Mouse (Mus musculus) neural tube, embryonic 15.5 days (tissue): ENCODE results near the gene Ankrd33. TPM values are rescaled to one million over a fixed set of nuclear protein-coding genes. Genes with fewer than 3 reads are reported as not detected.

ENCODE experiments used
- ATAC-seq: fragments of 200-750 bp; cut with Nextera tagmentation; 2 replicates; pipeline ENCODE4 v1.8.0; 2017; ENCODE audit warnings: mild to moderate bottlenecking, moderate TSS enrichment, moderate library complexity; ENCODE audit not compliant: low FRiP score
- H3K27ac ChIP-seq: fragments of 300-500 bp; sonication (generic); replicated peaks from 2 replicates; pipeline ENCODE4 v1.5.1; 2015; ENCODE audit warnings: mild to moderate bottlenecking, inconsistent platforms
- H3K27me3 ChIP-seq: fragments of 300-500 bp; sonication (generic); replicated peaks from 2 replicates; pipeline ENCODE4 v1.6.1; 2015; ENCODE audit warnings: inconsistent platforms
- H3K36me3 ChIP-seq: fragments of 300-500 bp; sonication (generic); 2 replicates; pipeline ENCODE4 v1.6.1; 2015; ENCODE audit warnings: inconsistent platforms
- H3K4me1 ChIP-seq: fragments of 300-500 bp; sonication (generic); 2 replicates; pipeline ENCODE4 v1.6.1; 2015; ENCODE audit warnings: inconsistent platforms
- H3K4me2 ChIP-seq: fragments of 300-500 bp; sonication (generic); 2 replicates; pipeline ENCODE4 v1.6.1; 2015; ENCODE audit warnings: inconsistent platforms, mild to moderate bottlenecking, moderate library complexity
- H3K4me3 ChIP-seq: fragments of 300-500 bp; sonication (generic); replicated peaks from 2 replicates; pipeline ENCODE4 v1.5.1; 2015; ENCODE audit warnings: mild to moderate bottlenecking, inconsistent platforms
- H3K9ac ChIP-seq: fragments of 300-500 bp; sonication (generic); replicated peaks from 2 replicates; pipeline ENCODE4 v1.6.1; 2015; ENCODE audit warnings: mild to moderate bottlenecking, inconsistent platforms
- H3K9me3 ChIP-seq: fragments of 300-500 bp; sonication (generic); replicated peaks from 2 replicates; pipeline ENCODE4 v1.6.1; 2016; ENCODE audit warnings: inconsistent platforms
- WGBS: fragments of 180-500 bp; shearing (Covaris S2); methylation state at CpG from one replicate; pipeline ENCODE4 v1.1.7; 2015; ENCODE audit warnings: mixed read lengths; 5-methylcytosine and 5-hydroxymethylcytosine counted together
- polyA plus RNA-seq: library from polyadenylated mRNA; unstranded; fragments of >200 nt; fragmentation: Nextera tagmentation; extraction: Ambion mirVana; gene quantifications from 2 replicates; pipeline ENCODE4 v1.2.1, GENCODE M21; 2015

Gene Ankrd33
- polyA plus RNA-seq, 1 experiment from 2014 or later: not detected

GRCm38 (mm10) chr15:101141061-101141541 lies 25.5 kb downstream of the Ankrd33 start:
- Histone ChIP-seq H3K36me3 (no peaks in the 10 kb centered on the region), H3K9me3 (no peaks in the 10 kb centered on the region), H3K27ac (no peak overlapping the region), H3K4me2 (no peak overlapping the region; the same call in 1 of the 2 replicates), H3K4me3 (no peak overlapping the region), H3K27me3 (no peaks in the 10 kb centered on the region), H3K4me1 (peaks cover 42% of the 10 kb centered on the region), H3K9ac (no peak overlapping the region)
- WGBS: 8% methylated on average over 8 of the region's 14 CpGs
- ATAC-seq: no peak

GRCm38 (mm10) chr15:101142672-101143071 lies 27.1 kb downstream of the Ankrd33 start:
- no peak overlapping the region for H3K9ac ChIP-seq
- H3K4me2 ChIP-seq: no peak overlapping the region
- no peaks in the 10 kb centered on the region for H3K36me3 ChIP-seq
- H3K4me3 ChIP-seq: no peak overlapping the region
- 0 out of 2 replicates have a peak, but pooled peaks cover 3% of the 10 kb centered on the region for H3K27me3 ChIP-seq
- H3K4me1 ChIP-seq: peaks cover 42% of the 10 kb centered on the region
- no peaks in the 10 kb centered on the region for H3K9me3 ChIP-seq
- no peak for ATAC-seq
- no peak overlapping the region for H3K27ac ChIP-seq
- WGBS: 53% methylated on average over 8 of the region's 8 CpGs

- H3K4me1 ChIP-seq: peaks cover 42% of the 10 kb centered on the region
Measured at GRCm38 (mm10) chr15:101143494-101143893, 27.9 kb downstream of the Ankrd33 start.

GRCm38 (mm10) chr15:101144176-101144575 lies 28.6 kb downstream of the Ankrd33 start:
- H3K36me3 ChIP-seq: no peaks in the 10 kb centered on the region
- no peak overlapping the region for H3K9ac ChIP-seq
- no peak for ATAC-seq
- no peak overlapping the region for H3K4me2 ChIP-seq
- no peak overlapping the region for H3K4me3 ChIP-seq
- H3K27me3 ChIP-seq: 0 out of 2 replicates have a peak, but pooled peaks cover 3% of the 10 kb centered on the region
- no peak overlapping the region for H3K27ac ChIP-seq
- peaks cover 40% of the 10 kb centered on the region for H3K4me1 ChIP-seq
- H3K9me3 ChIP-seq: no peaks in the 10 kb centered on the region
- 86% methylated on average over 5 of the region's 5 CpGs for WGBS

More at GRCm38 (mm10) chr15:101143494-101143893, 27.9 kb downstream of the Ankrd33 start:
- H3K9ac ChIP-seq: no peak overlapping the region
- H3K27me3 ChIP-seq: 0 out of 2 replicates have a peak, but pooled peaks cover 3% of the 10 kb centered on the region
- H3K9me3 ChIP-seq: no peaks in the 10 kb centered on the region
- H3K4me2 ChIP-seq: no peak overlapping the region
- ATAC-seq: no peak
- H3K4me3 ChIP-seq: no peak overlapping the region
- WGBS: 30% methylated on average over 8 of the region's 8 CpGs
- no peak overlapping the region for H3K27ac ChIP-seq
- H3K36me3 ChIP-seq: no peaks in the 10 kb centered on the region

GRCm38 (mm10) chr15:101144779-101145178 lies 29.2 kb downstream of the Ankrd33 start:
- H3K27ac ChIP-seq: 0 out of 2 replicates have a peak overlapping the region, but pooled peaks have one; percentile 13
- H3K4me1 ChIP-seq: peaks cover 34% of the 10 kb centered on the region
- H3K4me3 ChIP-seq: no peak overlapping the region
- H3K9ac ChIP-seq: no peak overlapping the region; the same call in 1 of the 2 replicates
- WGBS: 86% methylated on average over 8 of the region's 8 CpGs
- H3K27me3 ChIP-seq: 0 out of 2 replicates have a peak, but pooled peaks cover 3% of the 10 kb centered on the region
- no peaks in the 10 kb centered on the region for H3K36me3 ChIP-seq
- no peaks in the 10 kb centered on the region for H3K9me3 ChIP-seq
- no peak overlapping the region for H3K4me2 ChIP-seq
- no peak for ATAC-seq

GRCm38 (mm10) chr15:101145424-101146099 lies 30.0 kb downstream of the Ankrd33 start:
- Histone ChIP-seq H3K4me2 (peak overlapping the region; percentile 45), H3K9me3 (no peaks in the 10 kb centered on the region), H3K4me3 (no peak overlapping the region), H3K9ac (no peak overlapping the region), H3K36me3 (no peaks in the 10 kb centered on the region), H3K27me3 (0 out of 2 replicates have a peak, but pooled peaks cover 3% of the 10 kb centered on the region), H3K4me1 (peaks cover 26% of the 10 kb centered on the region), H3K27ac (peak overlapping the region; percentile 28; the same call in 1 of the 2 replicates)
- 9% methylated on average over 19 of the region's 19 CpGs for WGBS
- peak; percentile 88 for ATAC-seq

GRCm38 (mm10) chr15:101146100-101146965 lies 30.8 kb downstream of the Ankrd33 start:
- Histone ChIP-seq H3K9ac (no peak overlapping the region), H3K9me3 (no peaks in the 10 kb centered on the region), H3K27ac (0 out of 2 replicates have a peak overlapping the region, but pooled peaks have one; percentile 28), H3K4me1 (peaks cover 21% of the 10 kb centered on the region), H3K27me3 (0 out of 2 replicates have a peak, but pooled peaks cover 3% of the 10 kb centered on the region), H3K36me3 (no peaks in the 10 kb centered on the region), H3K4me3 (no peak overlapping the region), H3K4me2 (no peak overlapping the region)
- no peak for ATAC-seq
- 69% methylated on average over 15 of the region's 15 CpGs for WGBS

- Histone ChIP-seq H3K27ac (no peak overlapping the region), H3K4me2 (no peak overlapping the region), H3K9ac (no peak overlapping the region), H3K4me3 (no peak overlapping the region), H3K4me1 (peaks cover 21% of the 10 kb centered on the region), H3K36me3 (no peaks in the 10 kb centered on the region), H3K27me3 (0 out of 2 replicates have a peak, but pooled peaks cover 3% of the 10 kb centered on the region), H3K9me3 (no peaks in the 10 kb centered on the region)
- ATAC-seq: no peak
- WGBS: 70% methylated on average over 16 of the region's 16 CpGs
Measured at GRCm38 (mm10) chr15:101147115-101147909, 31.8 kb downstream of the Ankrd33 start.

- Histone ChIP-seq H3K9ac (no peak overlapping the region), H3K9me3 (no peaks in the 10 kb centered on the region), H3K27ac (no peak overlapping the region), H3K27me3 (0 out of 2 replicates have a peak, but pooled peaks cover 3% of the 10 kb centered on the region), H3K36me3 (no peaks in the 10 kb centered on the region), H3K4me3 (no peak overlapping the region), H3K4me1 (peaks cover 21% of the 10 kb centered on the region), H3K4me2 (no peak overlapping the region)
- WGBS: 66% methylated on average over 6 of the region's 6 CpGs
- no peak for ATAC-seq
Measured at GRCm38 (mm10) chr15:101147910-101148273, 32.3 kb downstream of the Ankrd33 start.

GRCm38 (mm10) chr15:101148604-101149003 lies 33.0 kb downstream of the Ankrd33 start:
- Histone ChIP-seq H3K36me3 (no peaks in the 10 kb centered on the region), H3K27me3 (0 out of 2 replicates have a peak, but pooled peaks cover 3% of the 10 kb centered on the region), H3K27ac (no peak overlapping the region), H3K4me2 (no peak overlapping the region), H3K4me1 (peaks cover 15% of the 10 kb centered on the region), H3K4me3 (no peak overlapping the region), H3K9ac (no peak overlapping the region), H3K9me3 (no peaks in the 10 kb centered on the region)
- WGBS: 87% methylated on average over 6 of the region's 6 CpGs
- ATAC-seq: no peak
